ENCODE assay signal across 8 mouse cellular contexts in genomic region chr19:28967652-28968051, GRCm38 (mm10). TPM values are rescaled to one million over a fixed set of nuclear protein-coding genes. Genes with fewer than 3 reads are reported as not detected.
DNase-seq lines count a peak whose midpoint lies in the region; ATAC-seq lines count a peak whose summit lies in the region.

Gene 4430402I18Rik (minus strand): TSS chr19:28967800.

- no peak within 1 kb of the TSS for H3K4me2 ChIP-seq in kidney, embryonic 16.5 days (replicated peaks; ENCODE audit: low read depth, low read length)
- H3K4me2 ChIP-seq in neural tube, embryonic 13.5 days, result peak within 1 kb of the TSS; percentile 33

- H3K36me3 ChIP-seq in kidney, embryonic 16.5 days (ENCODE audit: insufficient read depth, low read length), result no peaks in the 10 kb centered on the region
- no peaks in the 10 kb centered on the region for H3K36me3 ChIP-seq in neural tube, embryonic 13.5 days

- no peaks in the 10 kb centered on the region for H3K27me3 ChIP-seq in kidney, embryonic 16.5 days (ENCODE audit: insufficient read depth, low read length)
- no peaks in the 10 kb centered on the region for H3K27me3 ChIP-seq in neural tube, embryonic 13.5 days

- no peaks in the 10 kb centered on the region for H3K9me3 ChIP-seq in kidney, embryonic 16.5 days (ENCODE audit: low read length)
- no peaks in the 10 kb centered on the region for H3K9me3 ChIP-seq in neural tube, embryonic 13.5 days

- peaks cover 16% of the 10 kb centered on the region for H3K4me1 ChIP-seq in kidney, embryonic 16.5 days (ENCODE audit: insufficient read depth, low read length)
- peaks cover 35% of the 10 kb centered on the region for H3K4me1 ChIP-seq in neural tube, embryonic 13.5 days (replicated peaks)

- WGBS in kidney, embryonic 16.5 days, result 19% methylated on average over 11 of the region's 11 CpGs
- WGBS in neural tube, embryonic 13.5 days, result 7% methylated on average over 11 of the region's 11 CpGs

- peak; percentile 11 for DNase-seq in kidney, postnatal 10 days
- peak; percentile 33 for DNase-seq in forelimb bud, embryonic 11.5 days (ENCODE audit: low read depth, low spot score)
- peak; percentile 54 to 64 for DNase-seq in left cerebral cortex, postnatal 14 days (ENCODE audit: low spot score in 2 of 2)
- DNase-seq in yolk sac, embryonic 10.5 days (ENCODE audit: low spot score), result no peak
- DNase-seq in liver, result no peak
- DNase-seq in layer of hippocampus, adult 18-20 months (ENCODE audit: low spot score in 2 of 2), result no peak

- intact Hi-C loops in left cerebral cortex, postnatal 14 days (cut with DNase I), result loop anchor here (5.0 kb wide), 1 partner anchor 60 kb away; no protein-coding TSS in a partner anchor

- H3K9ac ChIP-seq in kidney, embryonic 16.5 days (replicated peaks; ENCODE audit: low read length), result no peak within 1 kb of the TSS
- no peak within 1 kb of the TSS for H3K9ac ChIP-seq in neural tube, embryonic 13.5 days

- no peak within 1 kb of the TSS for H3K4me3 ChIP-seq in kidney, embryonic 16.5 days (ENCODE audit: low read length)
- H3K4me3 ChIP-seq in neural tube, embryonic 13.5 days, result 0 out of 2 replicates have a peak within 1 kb of the TSS, but pooled peaks have one; percentile 1

- H3K27ac ChIP-seq in kidney, embryonic 16.5 days (ENCODE audit: low read length), result no peak within 1 kb of the TSS
- no peak within 1 kb of the TSS for H3K27ac ChIP-seq in neural tube, embryonic 13.5 days (replicated peaks)

- no peak for ATAC-seq in kidney, embryonic 16.5 days (ENCODE audit: low FRiP score, low TSS enrichment)
- no peak for ATAC-seq in neural tube, embryonic 13.5 days (ENCODE audit: low read depth)

RNA-seq across cellular contexts. Expression of gene 4430402I18Rik, which starts in this region (rescaled TPM):
- 3.4 and 4.2 TPM in 2 replicates for polyA plus RNA-seq in kidney, embryonic 16.5 days (2015; fragmentation: Nextera tagmentation; extraction: Ambion mirVana)
- total RNA-seq in left cerebral cortex, postnatal 14 days (2021), result 1 to 10 TPM; 4.7 to 6.7 TPM
- 0.80 and 1.1 TPM in 2 replicates for polyA plus RNA-seq in neural tube, embryonic 13.5 days (2015; fragmentation: Nextera tagmentation; extraction: Ambion mirVana)
- 1 to 10 TPM; 5.4 to 8.5 TPM for total RNA-seq in layer of hippocampus, adult 18-20 months (2021)

Comparison
In these comparisons a context has a peak if more than half of its experiments do, and no peak if none do; other contexts are left out.
1. DNase-seq: peak in kidney, postnatal 10 days (single experiment), forelimb bud, embryonic 11.5 days (single experiment) and left cerebral cortex, postnatal 14 days (2 of 2); none in yolk sac, embryonic 10.5 days (single experiment), liver (single experiment) and layer of hippocampus, adult 18-20 months (0 of 2).